In the genomic region with DNA sequence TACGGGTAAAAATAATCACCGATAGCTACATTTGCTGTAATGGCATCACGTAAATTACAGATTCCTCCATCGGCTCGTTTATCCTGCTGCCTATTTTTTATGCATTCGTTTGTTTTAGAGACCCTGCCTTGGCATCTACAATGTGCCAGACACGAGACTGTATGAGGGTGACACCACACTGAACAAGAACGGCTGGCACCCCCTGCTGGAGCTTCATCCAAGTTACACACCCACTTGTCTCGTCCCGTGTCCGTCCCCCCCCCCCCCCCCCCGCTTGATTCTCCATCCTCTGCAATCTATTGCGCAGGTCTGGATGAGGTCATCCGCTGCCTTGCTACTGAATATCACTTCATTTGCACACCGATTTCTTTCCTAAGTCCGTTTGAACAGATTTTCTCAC, we compare ENCODE assay signal across 10 mouse cellular contexts. TPM values are rescaled to one million over a fixed set of nuclear protein-coding genes. Genes with fewer than 3 reads are reported as not detected.
DNase-seq lines count a peak whose midpoint lies in the region; ATAC-seq and TF ChIP-seq lines count a peak whose summit lies in the region.
"Had no signal": no experiment of that assay in that cellular context is flagged by ENCODE, and none has a peak within 500 bp of the region (broad histone marks: within the 10 kb centered on the region; RNA-seq: fewer than 3 reads in every experiment).

No protein-coding gene starts in this region.

- no peak overlapping the region for H3K4me2 ChIP-seq in midbrain, embryonic 14.5 days (ENCODE audit: low read length)
- H3K4me2 ChIP-seq in midbrain, embryonic 11.5 days: no peak overlapping the region
- H3K4me2 ChIP-seq: embryonic facial prominence, embryonic 15.5 days; limb, embryonic 12.5 days had no signal

- intact Hi-C loops in left cerebral cortex, adult 2 months (cut with DNase I): loop anchor here (1.0 to 10.0 kb wide), 2 partner anchors 48 to 624 kb away; no protein-coding TSS in a partner anchor

- H3K4me3 ChIP-seq in midbrain, embryonic 14.5 days (replicated peaks; ENCODE audit: low read depth, low read length): no peak overlapping the region
- no peak overlapping the region for H3K4me3 ChIP-seq in midbrain, embryonic 11.5 days (ENCODE audit: low read depth, low read length)
- H3K4me3 ChIP-seq in left cerebral cortex, adult 2 months: no peak overlapping the region
- H3K4me3 ChIP-seq: embryonic facial prominence, embryonic 15.5 days; limb, embryonic 12.5 days had no signal

- H3K4me1 ChIP-seq in midbrain, embryonic 14.5 days (ENCODE audit: control insufficient read depth, insufficient read depth, low read length): peaks cover 12% of the 10 kb centered on the region
- peaks cover 11% of the 10 kb centered on the region for H3K4me1 ChIP-seq in midbrain, embryonic 11.5 days (ENCODE audit: control insufficient read depth, insufficient read depth, low read length)
- H3K4me1 ChIP-seq: limb, embryonic 12.5 days had no signal

- no peak for ATAC-seq in midbrain, embryonic 14.5 days (ENCODE audit: low FRiP score, low TSS enrichment)
- ATAC-seq in midbrain, embryonic 11.5 days (ENCODE audit: low FRiP score): no peak
- ATAC-seq in monocyte, adult 5-6 weeks (replicated peaks; ENCODE audit: insufficient number of reproducible peaks, low FRiP score, low TSS enrichment, poor library complexity, severe bottlenecking): no peak

- WGBS in midbrain, embryonic 14.5 days: 66% methylated on average over 15 of the region's 16 CpGs
- 78% methylated on average over 16 of the region's 16 CpGs for WGBS in midbrain, embryonic 11.5 days

- TF ChIP-seq CTCF in left cerebral cortex, adult 2 months (IDR thresholded peaks at IDR 0.05): peak; percentile 29

- DNase-seq in midbrain, embryonic 14.5 days: peak; percentile 65
- no peak for DNase-seq in midbrain, embryonic 11.5 days (ENCODE audit: low spot score, missing footprints)
- DNase-seq in R1 (ENCODE audit: low read depth, low spot score): peak; percentile 34
- DNase-seq in cerebellum, adult 11 months: peak; percentile 22
- DNase-seq in frontal cortex, postnatal 25 days (ENCODE audit: low spot score in 2 of 2): peak; percentile 29 to 44
- DNase-seq in left cerebral cortex, adult 2 months (ENCODE audit: extremely low spot score in 1 of 2, low spot score in 2 of 2): peak; percentile 37 to 47
- peak; percentile 58 for DNase-seq in right cerebral cortex, adult 2 months (ENCODE audit: low spot score in 2 of 2)

- H3K27me3 ChIP-seq in midbrain, embryonic 14.5 days (ENCODE audit: control insufficient read depth, insufficient read depth, low read length): no peaks in the 10 kb centered on the region
- H3K27me3 ChIP-seq in midbrain, embryonic 11.5 days (ENCODE audit: control insufficient read depth, insufficient read depth, low read length): no peaks in the 10 kb centered on the region
- H3K27me3 ChIP-seq: embryonic facial prominence, embryonic 15.5 days; limb, embryonic 12.5 days had no signal

- H3K27ac ChIP-seq in midbrain, embryonic 14.5 days (replicated peaks; ENCODE audit: low read depth, low read length): no peak overlapping the region
- no peak overlapping the region for H3K27ac ChIP-seq in midbrain, embryonic 11.5 days (ENCODE audit: low read depth, low read length)
- H3K27ac ChIP-seq in left cerebral cortex, adult 2 months: no peak overlapping the region
- H3K27ac ChIP-seq: embryonic facial prominence, embryonic 15.5 days; limb, embryonic 12.5 days had no signal

- H3K9ac ChIP-seq in midbrain, embryonic 14.5 days (replicated peaks; ENCODE audit: low read length): no peak overlapping the region
- H3K9ac ChIP-seq in midbrain, embryonic 11.5 days (ENCODE audit: low read length): no peak overlapping the region
- H3K9ac ChIP-seq: embryonic facial prominence, embryonic 15.5 days; limb, embryonic 12.5 days had no signal

- H3K9me3 ChIP-seq in midbrain, embryonic 14.5 days (ENCODE audit: control insufficient read depth, low read length): no peaks in the 10 kb centered on the region
- no peaks in the 10 kb centered on the region for H3K9me3 ChIP-seq in midbrain, embryonic 11.5 days (ENCODE audit: control insufficient read depth, low read length)
- H3K9me3 ChIP-seq: embryonic facial prominence, embryonic 15.5 days; limb, embryonic 12.5 days had no signal

- no peaks in the 10 kb centered on the region for H3K36me3 ChIP-seq in midbrain, embryonic 14.5 days (ENCODE audit: control insufficient read depth, insufficient read depth, low read length)
- H3K36me3 ChIP-seq in midbrain, embryonic 11.5 days (ENCODE audit: control insufficient read depth, insufficient read depth, low read length): no peaks in the 10 kb centered on the region
- H3K36me3 ChIP-seq: embryonic facial prominence, embryonic 15.5 days; limb, embryonic 12.5 days had no signal

RNA-seq across cellular contexts. Expression of a gene that starts 12.9 kb away (rescaled TPM):
- polyA plus RNA-seq in midbrain, embryonic 14.5 days (2014; fragmentation: Nextera tagmentation; extraction: Ambion mirVana): 0.07 TPM in 2 replicates
- 0.25 and 0.26 TPM in 2 replicates for polyA plus RNA-seq in midbrain, embryonic 11.5 days (2014; fragmentation: Nextera tagmentation; extraction: Ambion mirVana)
- under 1 TPM; 0.18 to 0.23 TPM for total RNA-seq in left cerebral cortex, adult 2 months (2021)
- not detected in 3 replicates for total RNA-seq in monocyte, adult 5-6 weeks (2017)

RNA-seq across cellular contexts. Expression of a gene that starts 37.1 kb away (rescaled TPM):
- polyA plus RNA-seq in midbrain, embryonic 14.5 days (2014; fragmentation: Nextera tagmentation; extraction: Ambion mirVana): 0.37 TPM in 1 of 2 replicates, not detected in the other
- 0.29 TPM in 1 of 2 replicates, not detected in the other for polyA plus RNA-seq in midbrain, embryonic 11.5 days (2014; fragmentation: Nextera tagmentation; extraction: Ambion mirVana)
- total RNA-seq in left cerebral cortex, adult 2 months (2021): not detected
- 1.9 TPM in 1 of 3 replicates, not detected in the others for total RNA-seq in monocyte, adult 5-6 weeks (2017)
- polyA plus RNA-seq: embryonic facial prominence, embryonic 15.5 days; limb, embryonic 12.5 days had no signal
